Mouse (Mus musculus) limb, embryonic 13.5 days (tissue): ENCODE results near the gene Sgms1. TPM values are rescaled to one million over a fixed set of nuclear protein-coding genes. Genes with fewer than 3 reads are reported as not detected.
"Not testable (repeated sequence)": the region's sequence is repeated elsewhere in the genome, so short reads cannot be mapped to it uniquely, and the experiment has no call there.

ENCODE experiments used
- ATAC-seq: fragments of 200-750 bp; cut with Nextera tagmentation; 2 replicates; pipeline ENCODE4 v1.8.0; 2017; ENCODE audit warnings: low read depth, moderate number of reproducible peaks, moderate TSS enrichment; ENCODE audit not compliant: low FRiP score
- H3K27ac ChIP-seq: fragments of 300-500 bp; sonication (generic); 2 replicates; pipeline ENCODE4 v1.5.1; 2015; ENCODE audit warnings: inconsistent platforms, mild to moderate bottlenecking, moderate library complexity
- H3K27me3 ChIP-seq: fragments of 300-500 bp; sonication (generic); 2 replicates; pipeline ENCODE4 v1.6.1; 2015; ENCODE audit warnings: mild to moderate bottlenecking, inconsistent platforms
- H3K36me3 ChIP-seq: fragments of 300-500 bp; sonication (generic); 2 replicates; pipeline ENCODE4 v1.6.1; 2015; ENCODE audit warnings: inconsistent platforms, mild to moderate bottlenecking, moderate library complexity
- H3K4me1 ChIP-seq: fragments of 300-500 bp; sonication (generic); 2 replicates; pipeline ENCODE4 v1.6.1; 2015; ENCODE audit warnings: inconsistent platforms
- H3K4me2 ChIP-seq: fragments of 300-500 bp; sonication (generic); replicated peaks from 2 replicates; pipeline ENCODE4 v1.6.1; 2015; ENCODE audit warnings: inconsistent platforms, mild to moderate bottlenecking, moderate library complexity
- H3K4me3 ChIP-seq: fragments of 300-500 bp; sonication (generic); 2 replicates; pipeline ENCODE4 v1.5.1; 2015; ENCODE audit warnings: moderate library complexity, mild to moderate bottlenecking, inconsistent platforms
- H3K9ac ChIP-seq: fragments of 300-500 bp; sonication (generic); 2 replicates; pipeline ENCODE4 v1.6.1; 2015; ENCODE audit warnings: mild to moderate bottlenecking, inconsistent platforms
- H3K9me3 ChIP-seq: fragments of 300-500 bp; sonication (generic); 2 replicates; pipeline ENCODE4 v1.6.1; 2016; ENCODE audit warnings: inconsistent platforms
- WGBS: fragments of 180-500 bp; shearing (Covaris S2); methylation state at CpG from one replicate; pipeline ENCODE4 v1.1.7; 2015; 5-methylcytosine and 5-hydroxymethylcytosine counted together
- polyA plus RNA-seq: library from polyadenylated mRNA; unstranded; fragments of >200 nt; fragmentation: Nextera tagmentation; extraction: Ambion mirVana; gene quantifications from 2 replicates; pipeline ENCODE4 v1.2.1, GENCODE M21; 2015

Sgms1 gene
- polyA plus RNA-seq, 1 experiment from 2014 or later: 31.2 TPM

- ATAC-seq: no peak
- 87% methylated on average over 6 of the region's 6 CpGs for WGBS
Observed at GRCm38 (mm10) chr19:32365111-32365510, 24.4 kb downstream of the Sgms1 start.

GRCm38 (mm10) chr19:32363587-32363986 is 25.9 kb downstream of the Sgms1 start:
- WGBS: 71% methylated on average over 4 of the region's 4 CpGs

More at GRCm38 (mm10) chr19:32365111-32365510, 24.4 kb downstream of the Sgms1 start:
- Histone ChIP-seq H3K9ac (no peak overlapping the region), H3K27ac (no peak overlapping the region), H3K36me3 (no peaks in the 10 kb centered on the region), H3K9me3 (no peaks in the 10 kb centered on the region), H3K4me3 (no peak overlapping the region), H3K4me1 (peaks cover 13% of the 10 kb centered on the region), H3K27me3 (no peaks in the 10 kb centered on the region), H3K4me2 (no peak overlapping the region)

GRCm38 (mm10) chr19:32362520-32362919 is 27.0 kb downstream of the Sgms1 start:
- no peak for ATAC-seq
- WGBS: 48% methylated on average over 3 of the region's 3 CpGs
- H3K4me1 ChIP-seq: peaks cover 13% of the 10 kb centered on the region
- no peak overlapping the region for H3K4me2 ChIP-seq
- no peaks in the 10 kb centered on the region for H3K36me3 ChIP-seq
- no peak overlapping the region for H3K27ac ChIP-seq
- H3K27me3 ChIP-seq: no peaks in the 10 kb centered on the region
- no peak overlapping the region for H3K4me3 ChIP-seq
- H3K9ac ChIP-seq: no peak overlapping the region
- no peaks in the 10 kb centered on the region; the same call in 1 of the 2 replicates for H3K9me3 ChIP-seq

More at GRCm38 (mm10) chr19:32363587-32363986, 25.9 kb downstream of the Sgms1 start:
- ATAC-seq: no peak
- no peaks in the 10 kb centered on the region for H3K9me3 ChIP-seq
- H3K4me1 ChIP-seq: peaks cover 13% of the 10 kb centered on the region
- H3K27ac ChIP-seq: no peak overlapping the region
- H3K36me3 ChIP-seq: no peaks in the 10 kb centered on the region
- H3K4me3 ChIP-seq: no peak overlapping the region
- no peaks in the 10 kb centered on the region for H3K27me3 ChIP-seq
- H3K4me2 ChIP-seq: no peak overlapping the region
- H3K9ac ChIP-seq: no peak overlapping the region

GRCm38 (mm10) chr19:32360989-32361698 is 28.4 kb downstream of the Sgms1 start:
- no peak overlapping the region for H3K9ac ChIP-seq
- H3K27ac ChIP-seq: no peak overlapping the region
- H3K4me2 ChIP-seq: no peak overlapping the region
- H3K36me3 ChIP-seq: no peaks in the 10 kb centered on the region
- H3K27me3 ChIP-seq: no peaks in the 10 kb centered on the region
- H3K9me3 ChIP-seq: no peaks in the 10 kb centered on the region; the same call in 1 of the 2 replicates
- WGBS: 68% methylated on average over 1 of the region's 1 CpGs
- ATAC-seq: no peak
- H3K4me3 ChIP-seq: no peak overlapping the region
- H3K4me1 ChIP-seq: peaks cover 8% of the 10 kb centered on the region

GRCm38 (mm10) chr19:32360546-32360945 is 29.0 kb downstream of the Sgms1 start:
- ATAC-seq: no peak
- 66% methylated on average over 3 of the region's 3 CpGs for WGBS

GRCm38 (mm10) chr19:32358699-32359517 is 30.6 kb downstream of the Sgms1 start:
- Histone ChIP-seq H3K36me3 (no peaks in the 10 kb centered on the region), H3K27ac (no peak overlapping the region), H3K27me3 (no peaks in the 10 kb centered on the region), H3K9me3 (no peaks in the 10 kb centered on the region; the same call in 1 of the 2 replicates), H3K4me2 (no peak overlapping the region), H3K4me3 (no peak overlapping the region), H3K4me1 (peaks cover 11% of the 10 kb centered on the region), H3K9ac (no peak overlapping the region)
- no peak for ATAC-seq
- WGBS: 86% methylated on average over 12 of the region's 12 CpGs

More at GRCm38 (mm10) chr19:32360546-32360945, 29.0 kb downstream of the Sgms1 start:
- no peak overlapping the region for H3K9ac ChIP-seq
- no peak overlapping the region for H3K4me3 ChIP-seq
- H3K27ac ChIP-seq: no peak overlapping the region
- H3K4me1 ChIP-seq: peaks cover 11% of the 10 kb centered on the region
- no peaks in the 10 kb centered on the region for H3K27me3 ChIP-seq
- no peaks in the 10 kb centered on the region; the same call in 1 of the 2 replicates for H3K9me3 ChIP-seq
- H3K36me3 ChIP-seq: no peaks in the 10 kb centered on the region
- no peak overlapping the region for H3K4me2 ChIP-seq

GRCm38 (mm10) chr19:32358011-32358410 is 31.5 kb downstream of the Sgms1 start:
- H3K4me2 ChIP-seq, H3K27me3 ChIP-seq, H3K27ac ChIP-seq, ATAC-seq, H3K4me3 ChIP-seq, H3K9ac ChIP-seq, H3K9me3 ChIP-seq, H3K36me3 ChIP-seq: not testable (repeated sequence)
- peaks cover 11% of the 10 kb centered on the region for H3K4me1 ChIP-seq
- 95% methylated on average over 7 of the region's 7 CpGs for WGBS

- H3K4me3 ChIP-seq: no peak overlapping the region
- no peaks in the 10 kb centered on the region; the same call in 1 of the 2 replicates for H3K9me3 ChIP-seq
- no peaks in the 10 kb centered on the region for H3K27me3 ChIP-seq
- H3K36me3 ChIP-seq: no peaks in the 10 kb centered on the region
- WGBS: 63% methylated on average over 4 of the region's 4 CpGs
- no peak overlapping the region for H3K4me2 ChIP-seq
- no peak overlapping the region for H3K27ac ChIP-seq
- peaks cover 5% of the 10 kb centered on the region; the same call in 1 of the 2 replicates for H3K4me1 ChIP-seq
- ATAC-seq: no peak
- H3K9ac ChIP-seq: no peak overlapping the region
Observed at GRCm38 (mm10) chr19:32356166-32356565, 33.3 kb downstream of the Sgms1 start.

GRCm38 (mm10) chr19:32353447-32353846 is 36.1 kb downstream of the Sgms1 start:
- Histone ChIP-seq H3K4me2 (no peak overlapping the region), H3K27me3 (no peaks in the 10 kb centered on the region), H3K36me3 (0 out of 2 replicates have a peak, but pooled peaks cover 13% of the 10 kb centered on the region), H3K4me1 (peaks cover 11% of the 10 kb centered on the region; the same call in 1 of the 2 replicates), H3K9me3 (no peaks in the 10 kb centered on the region; the same call in 1 of the 2 replicates), H3K4me3 (no peak overlapping the region), H3K9ac (no peak overlapping the region), H3K27ac (no peak overlapping the region)
- no peak for ATAC-seq
- WGBS: 91% methylated on average over 9 of the region's 9 CpGs

- H3K4me3 ChIP-seq: no peak overlapping the region
- WGBS: 44% methylated on average over 7 of the region's 7 CpGs
- no peaks in the 10 kb centered on the region for H3K9me3 ChIP-seq
- H3K27me3 ChIP-seq: no peaks in the 10 kb centered on the region
- ATAC-seq: 0 out of 2 replicates have a peak, but pooled peaks have one; percentile 15
- no peak overlapping the region for H3K27ac ChIP-seq
- no peak overlapping the region for H3K9ac ChIP-seq
- H3K4me2 ChIP-seq: no peak overlapping the region
- H3K4me1 ChIP-seq: peaks cover 43% of the 10 kb centered on the region
- 0 out of 2 replicates have a peak, but pooled peaks cover 15% of the 10 kb centered on the region for H3K36me3 ChIP-seq
Observed at GRCm38 (mm10) chr19:32348955-32349654, 40.4 kb downstream of the Sgms1 start.

- 87% methylated on average over 5 of the region's 5 CpGs for WGBS
- Histone ChIP-seq H3K4me3 (no peak overlapping the region), H3K4me1 (peaks cover 52% of the 10 kb centered on the region), H3K36me3 (0 out of 2 replicates have a peak, but pooled peaks cover 15% of the 10 kb centered on the region), H3K4me2 (no peak overlapping the region), H3K27me3 (no peaks in the 10 kb centered on the region), H3K9me3 (no peaks in the 10 kb centered on the region), H3K27ac (peak overlapping the region; percentile 22), H3K9ac (no peak overlapping the region)
- ATAC-seq: no peak
Observed at GRCm38 (mm10) chr19:32347491-32347890, 42.0 kb downstream of the Sgms1 start.
